Mouse (Mus musculus) C2C12 (cell line): ENCODE measurements around the gene Sez6. TPM values are rescaled to one million over a fixed set of nuclear protein-coding genes. Genes with fewer than 3 reads are reported as not detected.

Experiments used
- H3K27me3 ChIP-seq: one replicate; pipeline ENCODE4 v1.6.1; 2011; ENCODE audit not compliant: control insufficient read depth, insufficient read depth, insufficient read length
- H3K36me3 ChIP-seq: one replicate; pipeline ENCODE4 v1.6.1; 2011; ENCODE audit not compliant: control insufficient read depth, insufficient read depth
- H3K4me3 ChIP-seq: one replicate; pipeline ENCODE4 v1.5.1; 2011; ENCODE audit warnings: mild to moderate bottlenecking, control low read depth; ENCODE audit not compliant: poor library complexity, insufficient read depth, severe bottlenecking
- H3K79me2 ChIP-seq: one replicate; pipeline ENCODE4 v1.6.1; 2011; ENCODE audit not compliant: control insufficient read depth, insufficient read depth
- H3K79me3 ChIP-seq: one replicate; pipeline ENCODE4 v1.6.1; 2011; ENCODE audit warnings: low read depth, control low read depth
- H3ac ChIP-seq: one replicate; pipeline ENCODE3; 2011; ENCODE audit warnings: low read depth; ENCODE audit not compliant: control insufficient read depth, insufficient read length
- CEBPB ChIP-seq: IDR thresholded peaks from one replicate; pipeline ENCODE4 v1.6.1; 2011; ENCODE audit warnings: low read depth, mild to moderate bottlenecking, control low read depth, moderate library complexity
- CTCF ChIP-seq: IDR thresholded peaks from one replicate; pipeline ENCODE4 v1.5.1; 2011; ENCODE audit not compliant: control insufficient read depth, insufficient read depth, insufficient read length
- FOSL1 ChIP-seq: IDR thresholded peaks from one replicate; pipeline ENCODE4 v1.8.0; 2011; ENCODE audit warnings: mild to moderate bottlenecking, low read length; ENCODE audit not compliant: poor library complexity, insufficient read depth, severe bottlenecking
- MAX ChIP-seq: IDR thresholded peaks from one replicate; pipeline ENCODE4 v1.6.1; 2011; ENCODE audit warnings: mild to moderate bottlenecking, control low read depth
- MYOD1 ChIP-seq: IDR thresholded peaks from one replicate; pipeline ENCODE4 v1.6.1; 2011; ENCODE audit warnings: low read depth; ENCODE audit not compliant: control insufficient read depth, insufficient read length
- MYOG ChIP-seq: IDR thresholded peaks from one replicate; pipeline ENCODE4 v1.6.1; 2011; ENCODE audit not compliant: control insufficient read depth, insufficient read length; ENCODE audit errors: extremely low read depth
- USF1 ChIP-seq: IDR thresholded peaks from one replicate; pipeline ENCODE4 v1.6.1; 2011; ENCODE audit warnings: low read depth, mild to moderate bottlenecking, control low read depth, moderate library complexity
- polyA plus RNA-seq: library from polyadenylated mRNA; unstranded; fragments of >200 nt; fragmentation: generic; extraction: Trizol; gene quantifications from one replicate; pipeline ENCODE4 v1.2.1, GENCODE M21; 2012; ENCODE audit warnings: missing spikeins

Sez6 gene
- polyA plus RNA-seq, 1 experiment, result not detected

GRCm38 (mm10) chr11:77937649-77938410 is 7.2 kb downstream of the Sez6 start:
- H3K36me3 ChIP-seq, result no peaks in the 10 kb centered on the region
- no peaks in the 10 kb centered on the region for H3K79me2 ChIP-seq
- H3ac ChIP-seq, result no peak overlapping the region
- no peak overlapping the region for H3K4me3 ChIP-seq
- H3K79me3 ChIP-seq, result no peaks in the 10 kb centered on the region
- TF ChIP-seq MYOD1 (no peak), USF1 (no peak), MYOG (no peak), CTCF (no peak)
- H3K27me3 ChIP-seq, result peaks cover 83% of the 10 kb centered on the region

- Histone ChIP-seq H3K79me3 (no peaks in the 10 kb centered on the region), H3K36me3 (no peaks in the 10 kb centered on the region), H3K4me3 (no peak overlapping the region), H3ac (no peak overlapping the region), H3K79me2 (no peaks in the 10 kb centered on the region), H3K27me3 (peaks cover 81% of the 10 kb centered on the region)
- TF ChIP-seq CEBPB (no peak), MYOD1 (no peak), CTCF (no peak), FOSL1 (no peak), MAX (no peak), MYOG (no peak), USF1 (no peak)
These were observed 11.6 kb downstream of the Sez6 start for GRCm38 (mm10) chr11:77942230-77942629.

- peaks cover 84% of the 10 kb centered on the region for H3K27me3 ChIP-seq
- no peaks in the 10 kb centered on the region for H3K36me3 ChIP-seq
- no peaks in the 10 kb centered on the region for H3K79me3 ChIP-seq
- no peaks in the 10 kb centered on the region for H3K79me2 ChIP-seq
- TF ChIP-seq CEBPB, result no peak
- no peak overlapping the region for H3K4me3 ChIP-seq
- H3ac ChIP-seq, result no peak overlapping the region
These were observed 17.3 kb downstream of the Sez6 start for GRCm38 (mm10) chr11:77947860-77948259.

GRCm38 (mm10) chr11:77950125-77950685 is 19.6 kb downstream of the Sez6 start:
- TF ChIP-seq CEBPB (no peak), USF1 (no peak), CTCF (no peak)
- H3K36me3 ChIP-seq, result no peaks in the 10 kb centered on the region
- no peak overlapping the region for H3K4me3 ChIP-seq
- peaks cover 86% of the 10 kb centered on the region for H3K27me3 ChIP-seq
- no peak overlapping the region for H3ac ChIP-seq
- no peaks in the 10 kb centered on the region for H3K79me2 ChIP-seq
- H3K79me3 ChIP-seq, result no peaks in the 10 kb centered on the region

GRCm38 (mm10) chr11:77950797-77951228 is 20.2 kb downstream of the Sez6 start:
- no peaks in the 10 kb centered on the region for H3K79me2 ChIP-seq
- H3K4me3 ChIP-seq, result no peak overlapping the region
- peaks cover 86% of the 10 kb centered on the region for H3K27me3 ChIP-seq
- no peak overlapping the region for H3ac ChIP-seq
- H3K36me3 ChIP-seq, result no peaks in the 10 kb centered on the region
- no peaks in the 10 kb centered on the region for H3K79me3 ChIP-seq
- TF ChIP-seq MYOG (no peak), USF1 (no peak), MAX (no peak), MYOD1 (no peak), FOSL1 (no peak), CTCF (no peak), CEBPB (no peak)

- Histone ChIP-seq H3K79me2 (no peaks in the 10 kb centered on the region), H3K79me3 (no peaks in the 10 kb centered on the region), H3K27me3 (peaks cover 85% of the 10 kb centered on the region), H3K4me3 (no peak overlapping the region), H3K36me3 (no peaks in the 10 kb centered on the region), H3ac (no peak overlapping the region)
- peak; percentile 11 for TF ChIP-seq CTCF
- no peak for TF ChIP-seq FOSL1
These were observed 23.1 kb downstream of the Sez6 start for GRCm38 (mm10) chr11:77953671-77954070.
